Mouse (Mus musculus): Measurements from ENCODE around the gene Fmo5. TPM values are rescaled to one million over a fixed set of nuclear protein-coding genes. Genes with fewer than 3 reads are reported as not detected.

The Fmo5 gene
- polyA plus RNA-seq, 1 experiment from 2014 or later: 1.3 TPM

DNA sequence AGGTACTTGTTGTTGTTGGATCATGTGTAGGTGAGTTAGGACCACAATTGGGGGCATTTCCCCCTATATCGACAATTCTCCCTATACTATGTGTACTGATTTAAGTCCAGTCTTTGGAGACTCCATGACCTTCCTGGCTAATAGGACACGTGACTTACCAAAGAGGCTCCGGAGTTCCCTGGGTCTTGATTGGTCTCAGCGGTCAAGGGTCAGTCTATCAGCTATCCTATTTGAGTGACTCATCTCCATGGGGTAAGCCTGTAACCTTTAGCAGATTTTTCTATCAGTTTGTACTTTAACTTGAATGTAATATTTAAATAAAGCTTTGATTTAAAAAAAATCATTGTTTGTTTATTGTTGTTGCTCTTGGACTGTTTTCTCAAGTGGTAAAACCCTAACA is 7.9 kb upstream of the Fmo5 start:
- 86% methylated on average over 4 of the region's 4 CpGs for WGBS
- H3K27me3 ChIP-seq (ENCODE audit: control insufficient read depth, insufficient read depth, low read length): no peaks in the 10 kb centered on the region
- no peaks in the 10 kb centered on the region for H3K36me3 ChIP-seq (ENCODE audit: control insufficient read depth, insufficient read depth, low read length)
- H3K4me3 ChIP-seq (ENCODE audit: low read depth, low read length): no peak overlapping the region
- no peak for ATAC-seq (ENCODE audit: insufficient number of reproducible peaks, low FRiP score, low TSS enrichment, low read depth)
- H3K27ac ChIP-seq (replicated peaks; ENCODE audit: low read depth, low read length): no peak overlapping the region
- no peak overlapping the region for H3K4me2 ChIP-seq (ENCODE audit: low read depth, severe bottlenecking)
- no peaks in the 10 kb centered on the region for H3K9me3 ChIP-seq (ENCODE audit: control insufficient read depth, low read length)
- DNase-seq (ENCODE audit: low spot score): no peak
- H3K4me1 ChIP-seq (ENCODE audit: control insufficient read depth, insufficient read depth, low read length): no peaks in the 10 kb centered on the region
- H3K9ac ChIP-seq (ENCODE audit: low read length): no peak overlapping the region

DNA sequence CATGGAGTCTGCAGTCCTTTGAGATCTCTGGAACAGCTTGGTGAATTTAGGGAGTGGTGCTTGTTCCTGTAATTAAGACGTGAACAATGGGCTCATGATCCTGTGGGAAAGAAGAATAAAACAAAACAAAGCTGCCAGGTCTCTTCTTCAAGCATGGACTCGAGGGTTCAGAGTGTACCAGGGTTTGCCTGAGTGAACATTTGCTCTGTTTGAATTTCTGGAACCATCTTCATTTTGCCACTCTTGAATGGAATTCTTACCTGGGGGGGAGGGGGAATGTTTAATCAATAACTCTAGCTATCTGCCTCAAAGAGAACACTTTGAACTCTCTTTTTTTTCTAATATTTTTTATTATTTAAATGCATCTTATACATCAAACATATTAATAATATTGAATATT is 4.0 kb upstream of the Fmo5 start:
- no peaks in the 10 kb centered on the region for H3K27me3 ChIP-seq (ENCODE audit: control insufficient read depth, insufficient read depth, low read length)
- H3K9me3 ChIP-seq (ENCODE audit: control insufficient read depth, low read length): no peaks in the 10 kb centered on the region
- no peak overlapping the region for H3K4me2 ChIP-seq (ENCODE audit: low read depth, severe bottlenecking)
- no peaks in the 10 kb centered on the region for H3K4me1 ChIP-seq (ENCODE audit: control insufficient read depth, insufficient read depth, low read length)
- H3K4me3 ChIP-seq (ENCODE audit: low read depth, low read length): no peak overlapping the region
- WGBS: 49% methylated on average over 2 of the region's 2 CpGs
- no peak overlapping the region for H3K9ac ChIP-seq (ENCODE audit: low read length)
- H3K36me3 ChIP-seq (ENCODE audit: control insufficient read depth, insufficient read depth, low read length): no peaks in the 10 kb centered on the region
- DNase-seq (ENCODE audit: low spot score) (no peak), ATAC-seq (ENCODE audit: insufficient number of reproducible peaks, low FRiP score, low TSS enrichment, low read depth) (no peak)
- no peak overlapping the region for H3K27ac ChIP-seq (replicated peaks; ENCODE audit: low read depth, low read length)

DNA sequence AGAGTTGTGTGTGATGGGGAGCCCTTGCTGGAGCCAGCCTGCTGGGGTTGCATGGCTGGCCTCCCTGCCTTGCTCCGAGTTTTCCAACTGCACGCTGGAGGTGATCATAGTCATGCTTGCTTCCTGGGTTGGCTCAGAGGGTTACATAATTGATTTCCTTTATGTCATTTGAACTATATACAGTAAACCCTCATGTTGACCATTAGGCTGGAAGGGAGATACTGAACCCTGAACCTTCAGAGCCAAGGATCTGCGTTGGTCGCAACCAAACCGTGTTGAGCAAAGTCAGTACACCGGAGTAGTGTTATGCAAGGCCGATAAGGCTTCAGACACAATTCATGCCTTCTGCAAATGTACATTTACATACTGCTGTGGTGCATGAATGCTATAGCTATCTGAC is 711 bp upstream of the Fmo5 start:
- Histone ChIP-seq H3K4me3 (ENCODE audit: low read depth, low read length) (no peak overlapping the region), H3K4me1 (ENCODE audit: control insufficient read depth, insufficient read depth, low read length) (no peaks in the 10 kb centered on the region)
- WGBS: 79% methylated on average over 7 of the region's 7 CpGs

DNA sequence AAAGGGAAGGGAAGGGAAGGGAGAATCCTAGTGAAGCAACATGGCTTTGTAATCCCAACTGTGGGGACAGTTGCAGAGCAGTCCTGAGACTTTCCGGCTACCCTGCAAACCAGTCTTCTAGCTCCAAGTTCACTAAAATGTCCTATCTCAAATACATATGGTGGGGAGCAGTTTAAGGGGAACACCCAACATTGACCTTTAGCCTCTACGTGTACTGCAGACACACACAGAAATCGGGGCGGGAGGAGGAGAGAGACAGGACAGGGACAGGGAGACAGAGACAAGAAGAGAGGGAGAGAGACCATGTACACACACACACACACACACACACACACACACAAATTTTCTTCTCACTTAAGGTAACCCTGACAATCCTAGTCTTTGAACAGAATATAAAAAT is 1.3 kb downstream of the Fmo5 start:
- H3K27me3 ChIP-seq (ENCODE audit: control insufficient read depth, insufficient read depth, low read length): no peaks in the 10 kb centered on the region
- DNase-seq (ENCODE audit: low spot score): no peak

More for the DNA sequence above, 711 bp upstream of the Fmo5 start:
- Histone ChIP-seq H3K4me2 (ENCODE audit: low read depth, severe bottlenecking) (peak overlapping the region; percentile 49; the same call in 1 of the 2 replicates), H3K27ac (replicated peaks; ENCODE audit: low read depth, low read length) (no peak overlapping the region), H3K9ac (ENCODE audit: low read length) (no peak overlapping the region), H3K36me3 (ENCODE audit: control insufficient read depth, insufficient read depth, low read length) (no peaks in the 10 kb centered on the region), H3K27me3 (ENCODE audit: control insufficient read depth, insufficient read depth, low read length) (no peaks in the 10 kb centered on the region), H3K9me3 (ENCODE audit: control insufficient read depth, low read length) (no peaks in the 10 kb centered on the region)
- ATAC-seq (ENCODE audit: insufficient number of reproducible peaks, low FRiP score, low TSS enrichment, low read depth) (no peak), DNase-seq (ENCODE audit: low spot score) (no peak)

DNA sequence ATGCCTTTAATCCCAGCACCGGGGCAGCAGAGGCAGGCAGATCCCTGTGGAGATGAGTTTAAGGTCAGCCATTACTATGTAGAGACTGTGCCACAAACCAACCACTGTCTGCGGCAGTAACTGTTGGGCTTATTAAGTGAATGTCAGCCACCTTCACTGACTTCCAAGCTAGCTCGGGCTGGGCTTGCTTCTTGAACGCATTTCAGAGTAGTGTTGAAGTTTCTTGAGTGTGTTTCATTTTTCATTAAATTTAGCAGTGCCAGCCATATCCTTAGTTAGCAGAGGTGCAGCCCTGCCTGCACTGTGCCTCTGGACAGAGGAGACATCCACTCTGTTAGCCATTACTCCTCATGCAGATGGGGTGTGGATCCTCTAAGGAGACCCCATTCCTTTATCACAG is 2.1 kb downstream of the Fmo5 start:
- no peak for ATAC-seq (ENCODE audit: insufficient number of reproducible peaks, low FRiP score, low TSS enrichment, low read depth)
- no peak overlapping the region for H3K9ac ChIP-seq (ENCODE audit: low read length)
- no peak overlapping the region for H3K4me2 ChIP-seq (ENCODE audit: low read depth, severe bottlenecking)
- no peak for DNase-seq (ENCODE audit: low spot score)
- no peak overlapping the region for H3K27ac ChIP-seq (replicated peaks; ENCODE audit: low read depth, low read length)
- H3K9me3 ChIP-seq (ENCODE audit: control insufficient read depth, low read length): no peaks in the 10 kb centered on the region
- WGBS: 89% methylated on average over 4 of the region's 4 CpGs
- H3K36me3 ChIP-seq (ENCODE audit: control insufficient read depth, insufficient read depth, low read length): no peaks in the 10 kb centered on the region
- H3K4me3 ChIP-seq (ENCODE audit: low read depth, low read length): no peak overlapping the region
- H3K27me3 ChIP-seq (ENCODE audit: control insufficient read depth, insufficient read depth, low read length): no peaks in the 10 kb centered on the region
- H3K4me1 ChIP-seq (ENCODE audit: control insufficient read depth, insufficient read depth, low read length): no peaks in the 10 kb centered on the region

More for the DNA sequence above, 1.3 kb downstream of the Fmo5 start:
- Histone ChIP-seq H3K9me3 (ENCODE audit: control insufficient read depth, low read length) (no peaks in the 10 kb centered on the region), H3K4me1 (ENCODE audit: control insufficient read depth, insufficient read depth, low read length) (no peaks in the 10 kb centered on the region), H3K4me2 (ENCODE audit: low read depth, severe bottlenecking) (no peak overlapping the region), H3K27ac (replicated peaks; ENCODE audit: low read depth, low read length) (no peak overlapping the region), H3K4me3 (ENCODE audit: low read depth, low read length) (no peak overlapping the region), H3K36me3 (ENCODE audit: control insufficient read depth, insufficient read depth, low read length) (no peaks in the 10 kb centered on the region), H3K9ac (ENCODE audit: low read length) (no peak overlapping the region)
- no peak for ATAC-seq (ENCODE audit: insufficient number of reproducible peaks, low FRiP score, low TSS enrichment, low read depth)
- 83% methylated on average over 4 of the region's 4 CpGs for WGBS

DNA sequence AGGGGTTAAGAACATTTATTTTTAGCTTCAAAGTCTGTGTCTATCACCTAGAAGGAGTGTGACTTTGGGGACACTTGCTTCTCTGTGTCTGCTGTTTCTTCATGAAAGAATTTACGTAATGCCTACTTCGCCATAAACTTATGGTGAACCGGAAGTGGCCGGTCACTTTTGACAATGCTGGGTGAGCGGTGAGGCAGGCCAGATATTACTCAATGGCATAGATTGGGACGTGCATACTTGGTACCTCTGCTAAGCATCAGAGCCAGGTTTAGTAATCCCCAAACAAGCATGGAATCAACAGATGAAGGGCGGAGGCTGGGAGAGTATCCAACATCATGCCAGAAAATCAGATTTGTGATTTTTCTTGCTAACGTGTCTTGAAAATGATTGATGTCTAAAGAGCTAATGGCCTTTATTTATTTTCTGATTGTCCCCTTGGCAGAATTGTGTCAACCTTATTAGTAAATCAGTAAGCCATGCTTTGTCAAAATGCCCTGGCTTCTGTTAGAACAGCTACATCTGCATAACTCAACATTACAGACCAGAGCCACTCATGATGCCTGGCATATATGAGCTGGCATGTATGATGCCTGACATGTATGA is 2.8 kb downstream of the Fmo5 start:
- 85% methylated on average over 8 of the region's 8 CpGs for WGBS
- no peaks in the 10 kb centered on the region for H3K27me3 ChIP-seq (ENCODE audit: control insufficient read depth, insufficient read depth, low read length)
- H3K4me1 ChIP-seq (ENCODE audit: control insufficient read depth, insufficient read depth, low read length): no peaks in the 10 kb centered on the region
- H3K9me3 ChIP-seq (ENCODE audit: control insufficient read depth, low read length): no peaks in the 10 kb centered on the region
- DNase-seq (ENCODE audit: low spot score) (no peak), ATAC-seq (ENCODE audit: insufficient number of reproducible peaks, low FRiP score, low TSS enrichment, low read depth) (no peak)
- no peak overlapping the region for H3K4me2 ChIP-seq (ENCODE audit: low read depth, severe bottlenecking)
- no peak overlapping the region for H3K27ac ChIP-seq (replicated peaks; ENCODE audit: low read depth, low read length)
- no peaks in the 10 kb centered on the region for H3K36me3 ChIP-seq (ENCODE audit: control insufficient read depth, insufficient read depth, low read length)
- no peak overlapping the region for H3K9ac ChIP-seq (ENCODE audit: low read length)
- H3K4me3 ChIP-seq (ENCODE audit: low read depth, low read length): no peak overlapping the region

DNA sequence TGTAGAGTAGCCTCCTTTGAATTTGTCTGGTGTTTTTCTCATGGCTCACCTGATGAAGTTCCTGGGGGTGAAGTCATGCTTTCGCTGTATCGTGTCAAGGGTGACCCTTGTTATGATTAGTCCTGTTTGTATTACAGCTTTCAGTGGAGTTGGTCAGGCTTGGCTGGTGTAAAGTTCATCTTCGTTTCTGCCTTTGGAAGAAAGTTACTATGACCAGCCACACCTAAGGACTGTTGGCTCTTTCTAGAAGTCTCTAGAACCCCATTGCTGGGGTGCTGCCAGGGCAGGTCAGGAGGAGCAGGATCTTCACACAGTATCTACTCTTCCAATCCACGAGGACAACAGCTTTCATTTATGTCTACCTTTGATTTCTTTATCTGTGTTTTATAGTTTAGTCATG is 4.9 kb downstream of the Fmo5 start:
- Histone ChIP-seq H3K27ac (replicated peaks; ENCODE audit: low read depth, low read length) (no peak overlapping the region), H3K4me2 (ENCODE audit: low read depth, severe bottlenecking) (no peak overlapping the region), H3K9ac (ENCODE audit: low read length) (no peak overlapping the region), H3K9me3 (ENCODE audit: control insufficient read depth, low read length) (no peaks in the 10 kb centered on the region), H3K4me3 (ENCODE audit: low read depth, low read length) (no peak overlapping the region), H3K36me3 (ENCODE audit: control insufficient read depth, insufficient read depth, low read length) (no peaks in the 10 kb centered on the region), H3K4me1 (ENCODE audit: control insufficient read depth, insufficient read depth, low read length) (no peaks in the 10 kb centered on the region), H3K27me3 (ENCODE audit: control insufficient read depth, insufficient read depth, low read length) (no peaks in the 10 kb centered on the region)
- DNase-seq (ENCODE audit: low spot score) (no peak), ATAC-seq (ENCODE audit: insufficient number of reproducible peaks, low FRiP score, low TSS enrichment, low read depth) (no peak)
- 81% methylated on average over 4 of the region's 4 CpGs for WGBS

DNA sequence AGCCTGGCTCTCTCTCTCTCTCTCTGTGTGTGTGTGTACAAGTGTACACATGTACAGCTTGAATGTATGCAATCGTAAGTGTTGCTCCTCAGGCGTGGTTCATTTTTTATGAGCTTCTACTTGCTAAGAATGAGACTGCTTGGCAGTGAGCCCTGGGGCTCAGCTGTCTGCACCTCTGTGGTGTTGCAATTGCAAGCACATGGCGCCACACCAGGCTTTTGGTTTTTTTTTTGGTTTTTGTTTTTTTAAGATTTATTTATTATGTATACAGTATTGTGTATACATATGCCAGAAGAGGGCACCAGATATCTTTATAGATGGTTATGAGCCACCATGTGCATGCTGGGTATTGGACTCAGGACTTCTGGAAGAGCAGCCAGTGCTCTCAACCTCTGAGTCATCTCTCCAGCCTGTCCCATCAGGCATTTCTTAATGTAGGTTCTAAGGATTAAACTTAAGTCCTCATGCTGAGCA is 5.7 kb downstream of the Fmo5 start:
- no peaks in the 10 kb centered on the region for H3K9me3 ChIP-seq (ENCODE audit: control insufficient read depth, low read length)

DNA sequence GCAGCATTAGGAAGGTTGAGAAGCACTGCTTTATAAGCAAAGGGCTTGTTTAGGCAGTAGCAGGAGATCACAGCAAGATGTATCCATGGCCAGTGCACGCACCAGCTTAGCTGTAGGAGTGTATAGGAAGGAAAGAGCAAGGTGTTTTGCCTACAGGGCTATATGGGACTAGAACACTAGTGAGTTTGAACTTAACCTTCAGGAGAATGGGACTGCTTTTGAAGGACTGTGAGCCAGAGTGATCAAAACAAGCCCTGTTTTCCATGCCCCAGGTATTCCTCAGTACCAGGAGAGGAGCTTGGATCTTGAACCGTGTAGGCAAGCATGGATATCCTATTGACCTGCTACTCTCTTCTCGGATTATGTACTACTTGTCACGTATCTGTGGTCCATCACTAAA is 12.8 kb downstream of the Fmo5 start:
- H3K9ac ChIP-seq (ENCODE audit: low read length): no peak overlapping the region
- ATAC-seq (ENCODE audit: insufficient number of reproducible peaks, low FRiP score, low TSS enrichment, low read depth): no peak
- no peak overlapping the region for H3K4me3 ChIP-seq (ENCODE audit: low read depth, low read length)
- H3K4me2 ChIP-seq (ENCODE audit: low read depth, severe bottlenecking): no peak overlapping the region
- H3K36me3 ChIP-seq (ENCODE audit: control insufficient read depth, insufficient read depth, low read length): no peaks in the 10 kb centered on the region
- 91% methylated on average over 4 of the region's 4 CpGs for WGBS
- no peaks in the 10 kb centered on the region for H3K9me3 ChIP-seq (ENCODE audit: control insufficient read depth, low read length)
- no peak for DNase-seq (ENCODE audit: low spot score)
- no peaks in the 10 kb centered on the region for H3K27me3 ChIP-seq (ENCODE audit: control insufficient read depth, insufficient read depth, low read length)
- no peaks in the 10 kb centered on the region for H3K4me1 ChIP-seq (ENCODE audit: control insufficient read depth, insufficient read depth, low read length)
- H3K27ac ChIP-seq (replicated peaks; ENCODE audit: low read depth, low read length): no peak overlapping the region

More for the DNA sequence above, 5.7 kb downstream of the Fmo5 start:
- Histone ChIP-seq H3K9ac (ENCODE audit: low read length) (no peak overlapping the region), H3K4me1 (ENCODE audit: control insufficient read depth, insufficient read depth, low read length) (no peaks in the 10 kb centered on the region), H3K27me3 (ENCODE audit: control insufficient read depth, insufficient read depth, low read length) (no peaks in the 10 kb centered on the region), H3K4me2 (ENCODE audit: low read depth, severe bottlenecking) (no peak overlapping the region), H3K4me3 (ENCODE audit: low read depth, low read length) (no peak overlapping the region), H3K27ac (replicated peaks; ENCODE audit: low read depth, low read length) (no peak overlapping the region), H3K36me3 (ENCODE audit: control insufficient read depth, insufficient read depth, low read length) (no peaks in the 10 kb centered on the region)
- DNase-seq (ENCODE audit: low spot score) (no peak), ATAC-seq (ENCODE audit: insufficient number of reproducible peaks, low FRiP score, low TSS enrichment, low read depth) (no peak)
- 70% methylated on average over 3 of the region's 3 CpGs for WGBS
